Mouse (Mus musculus) neural tube, embryonic 11.5 days (tissue): ENCODE results near the gene Slc1a5. TPM values are rescaled to one million over a fixed set of nuclear protein-coding genes. Genes with fewer than 3 reads are reported as not detected.

Experiments
- ATAC-seq: fragments of 200-750 bp; cut with Nextera tagmentation; 2 replicates; pipeline ENCODE4 v1.8.0; 2017; ENCODE audit warnings: moderate number of reproducible peaks, mild to moderate bottlenecking, moderate TSS enrichment, moderate library complexity; ENCODE audit not compliant: insufficient read depth, low FRiP score, low TSS enrichment
- DNase-seq: peaks from one replicate; pipeline ENCODE4 v3.0.0-alpha.2; 2015; ENCODE audit warnings: low spot score
- H3K27ac ChIP-seq: fragments of 300-500 bp; sonication (generic); 2 replicates; pipeline ENCODE4 v1.5.1; 2014; ENCODE audit warnings: low read depth, mild to moderate bottlenecking, low read length
- H3K27me3 ChIP-seq: fragments of 300-500 bp; sonication (generic); 2 replicates; pipeline ENCODE4 v1.6.1; 2014; ENCODE audit warnings: mild to moderate bottlenecking, low read length, mixed read lengths; ENCODE audit not compliant: control insufficient read depth, insufficient read depth
- H3K36me3 ChIP-seq: fragments of 300-500 bp; sonication (generic); 2 replicates; pipeline ENCODE4 v1.6.1; 2014; ENCODE audit warnings: mild to moderate bottlenecking, low read length, moderate library complexity, mixed read lengths; ENCODE audit not compliant: control insufficient read depth, insufficient read depth
- H3K4me1 ChIP-seq: fragments of 300-500 bp; sonication (generic); 2 replicates; pipeline ENCODE4 v1.6.1; 2014; ENCODE audit warnings: low read length, mixed read lengths; ENCODE audit not compliant: control insufficient read depth, insufficient read depth
- H3K4me2 ChIP-seq: fragments of 300-500 bp; sonication (generic); 2 replicates; pipeline ENCODE4 v1.6.1; 2014; ENCODE audit warnings: low read depth, mild to moderate bottlenecking, moderate library complexity
- H3K4me3 ChIP-seq: fragments of 300-500 bp; sonication (generic); 2 replicates; pipeline ENCODE4 v1.5.1; 2014; ENCODE audit warnings: low read depth, low read length
- H3K9ac ChIP-seq: fragments of 300-500 bp; sonication (generic); 2 replicates; pipeline ENCODE4 v1.6.1; 2014; ENCODE audit warnings: mild to moderate bottlenecking, low read length
- H3K9me3 ChIP-seq: fragments of 300-500 bp; sonication (generic); 2 replicates; pipeline ENCODE4 v1.6.1; 2016; ENCODE audit warnings: low read length; ENCODE audit not compliant: control insufficient read depth
- WGBS: fragments of 180-500 bp; shearing (Covaris S2); extraction: QIAGEN DNeasy Blood & Tissue Kit; methylation state at CpG from one replicate; pipeline ENCODE4 v1.1.7; 2014; 5-methylcytosine and 5-hydroxymethylcytosine counted together
- polyA plus RNA-seq: library from polyadenylated mRNA; unstranded; fragments of >200 nt; fragmentation: Nextera tagmentation; extraction: Ambion mirVana; gene quantifications from 2 replicates; pipeline ENCODE4 v1.2.1, GENCODE M21; 2014

Gene Slc1a5
- polyA plus RNA-seq, 1 experiment from 2014 or later = 17.3 TPM

GRCm38 (mm10) chr7:16752016-16752415, 29.1 kb upstream of the Slc1a5 start:
- ATAC-seq = no peak
- no peak overlapping the region for H3K4me3 ChIP-seq
- no peaks in the 10 kb centered on the region for H3K4me1 ChIP-seq
- H3K9ac ChIP-seq = no peak overlapping the region
- no peaks in the 10 kb centered on the region for H3K9me3 ChIP-seq
- no peak for DNase-seq
- no peaks in the 10 kb centered on the region for H3K27me3 ChIP-seq
- no peak overlapping the region for H3K4me2 ChIP-seq
- no peak overlapping the region for H3K27ac ChIP-seq
- 92% methylated on average over 12 of the region's 12 CpGs for WGBS
- H3K36me3 ChIP-seq = no peaks in the 10 kb centered on the region; the same call in 1 of the 2 replicates

GRCm38 (mm10) chr7:16755362-16756017, 25.6 kb upstream of the Slc1a5 start:
- no peaks in the 10 kb centered on the region for H3K27me3 ChIP-seq
- no peaks in the 10 kb centered on the region for H3K4me1 ChIP-seq
- H3K9me3 ChIP-seq = no peaks in the 10 kb centered on the region
- H3K4me3 ChIP-seq = no peak overlapping the region
- WGBS = 71% methylated on average over 17 of the region's 17 CpGs
- no peak overlapping the region for H3K9ac ChIP-seq
- ATAC-seq (no peak), DNase-seq (no peak)
- H3K4me2 ChIP-seq = no peak overlapping the region
- H3K36me3 ChIP-seq = no peaks in the 10 kb centered on the region
- no peak overlapping the region for H3K27ac ChIP-seq

- no peak overlapping the region for H3K4me2 ChIP-seq
- H3K27me3 ChIP-seq = no peaks in the 10 kb centered on the region
- no peaks in the 10 kb centered on the region for H3K9me3 ChIP-seq
- no peak for DNase-seq
- 76% methylated on average over 10 of the region's 11 CpGs for WGBS
- no peak overlapping the region for H3K27ac ChIP-seq
- no peaks in the 10 kb centered on the region for H3K36me3 ChIP-seq
- no peaks in the 10 kb centered on the region for H3K4me1 ChIP-seq
- peak; percentile 48; the same call in 1 of the 2 replicates for ATAC-seq
- no peak overlapping the region for H3K4me3 ChIP-seq
- no peak overlapping the region for H3K9ac ChIP-seq
Measured at GRCm38 (mm10) chr7:16758872-16759574, 22.1 kb upstream of the Slc1a5 start.

GRCm38 (mm10) chr7:16760292-16760691, 20.8 kb upstream of the Slc1a5 start:
- Histone ChIP-seq H3K27ac (no peak overlapping the region), H3K4me3 (no peak overlapping the region), H3K4me2 (no peak overlapping the region), H3K4me1 (no peaks in the 10 kb centered on the region), H3K27me3 (no peaks in the 10 kb centered on the region), H3K36me3 (no peaks in the 10 kb centered on the region), H3K9ac (no peak overlapping the region), H3K9me3 (no peaks in the 10 kb centered on the region)
- 20% methylated on average over 8 of the region's 8 CpGs for WGBS
- DNase-seq = no peak
- ATAC-seq = no peak

- no peak overlapping the region for H3K9ac ChIP-seq
- H3K36me3 ChIP-seq = no peaks in the 10 kb centered on the region
- H3K4me2 ChIP-seq = no peak overlapping the region
- no peak overlapping the region for H3K27ac ChIP-seq
- no peak for DNase-seq
- no peaks in the 10 kb centered on the region for H3K27me3 ChIP-seq
- no peaks in the 10 kb centered on the region for H3K9me3 ChIP-seq
- no peak for ATAC-seq
- H3K4me1 ChIP-seq = no peaks in the 10 kb centered on the region
- WGBS = 52% methylated on average over 9 of the region's 10 CpGs
- no peak overlapping the region for H3K4me3 ChIP-seq
Measured at GRCm38 (mm10) chr7:16761005-16761481, 20.1 kb upstream of the Slc1a5 start.

GRCm38 (mm10) chr7:16761630-16762029, 19.5 kb upstream of the Slc1a5 start:
- H3K27me3 ChIP-seq = no peaks in the 10 kb centered on the region
- H3K9me3 ChIP-seq = no peaks in the 10 kb centered on the region
- no peak overlapping the region for H3K27ac ChIP-seq
- DNase-seq = no peak
- H3K9ac ChIP-seq = no peak overlapping the region
- no peak for ATAC-seq
- H3K4me2 ChIP-seq = no peak overlapping the region
- no peaks in the 10 kb centered on the region for H3K4me1 ChIP-seq
- H3K4me3 ChIP-seq = no peak overlapping the region
- H3K36me3 ChIP-seq = no peaks in the 10 kb centered on the region
- 51% methylated on average over 5 of the region's 5 CpGs for WGBS

GRCm38 (mm10) chr7:16763463-16764218, 17.5 kb upstream of the Slc1a5 start:
- Histone ChIP-seq H3K4me1 (no peaks in the 10 kb centered on the region), H3K9me3 (no peaks in the 10 kb centered on the region), H3K27ac (no peak overlapping the region), H3K27me3 (no peaks in the 10 kb centered on the region), H3K9ac (no peak overlapping the region), H3K4me3 (no peak overlapping the region), H3K4me2 (no peak overlapping the region), H3K36me3 (no peaks in the 10 kb centered on the region)
- no peak for ATAC-seq
- 86% methylated on average over 7 of the region's 7 CpGs for WGBS
- DNase-seq = no peak

- Histone ChIP-seq H3K4me3 (no peak overlapping the region), H3K4me1 (no peaks in the 10 kb centered on the region), H3K9me3 (no peaks in the 10 kb centered on the region; the same call in 1 of the 2 replicates), H3K27ac (no peak overlapping the region), H3K36me3 (no peaks in the 10 kb centered on the region), H3K9ac (no peak overlapping the region), H3K27me3 (no peaks in the 10 kb centered on the region), H3K4me2 (no peak overlapping the region)
- 8% methylated on average over 2 of the region's 2 CpGs for WGBS
- ATAC-seq (no peak), DNase-seq (no peak)
Measured at GRCm38 (mm10) chr7:16766443-16766842, 14.7 kb upstream of the Slc1a5 start.
